Mouse (Mus musculus) inflammation-experienced regulatory T-cells, adult 6 months (primary cell): Measurements from ENCODE around the gene Atp6v0d1. TPM values are rescaled to one million over a fixed set of nuclear protein-coding genes. Genes with fewer than 3 reads are reported as not detected.

Experiments
- ATAC-seq: one replicate; pipeline ENCODE4 v1.8.0; 2017
- polyA plus RNA-seq, 3 experiments: library from polyadenylated mRNA; unstranded; fragments of 100-300 nt; shearing (Covaris generic); gene quantifications; one replicate each; pipeline ENCODE4 v1.2.1; 2017

Gene Atp6v0d1
- polyA plus RNA-seq, 3 experiments from 2014 or later, result 31.8 to 38.3 (median 38.3) TPM

DNA sequence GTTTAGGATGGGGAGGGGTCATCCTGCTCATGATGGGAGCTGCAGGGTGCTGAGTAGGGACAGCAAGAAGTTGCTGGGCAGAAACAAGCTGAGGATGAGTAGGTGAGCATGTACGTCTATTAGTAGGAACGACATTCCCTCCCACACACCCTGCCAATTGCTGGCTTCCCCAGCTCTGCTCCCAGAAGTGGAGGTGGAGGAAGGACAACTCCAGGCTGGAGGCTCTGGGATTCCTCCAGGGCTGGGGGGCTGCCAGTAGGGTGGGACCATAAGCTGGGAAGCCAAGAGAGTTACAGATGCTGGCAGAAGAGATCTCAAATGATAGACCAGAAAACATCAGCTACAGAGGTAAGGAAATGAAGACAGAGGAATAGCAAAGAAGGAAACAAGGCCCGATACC, 29.3 kb downstream of the Atp6v0d1 start:
- ATAC-seq, result no peak

DNA sequence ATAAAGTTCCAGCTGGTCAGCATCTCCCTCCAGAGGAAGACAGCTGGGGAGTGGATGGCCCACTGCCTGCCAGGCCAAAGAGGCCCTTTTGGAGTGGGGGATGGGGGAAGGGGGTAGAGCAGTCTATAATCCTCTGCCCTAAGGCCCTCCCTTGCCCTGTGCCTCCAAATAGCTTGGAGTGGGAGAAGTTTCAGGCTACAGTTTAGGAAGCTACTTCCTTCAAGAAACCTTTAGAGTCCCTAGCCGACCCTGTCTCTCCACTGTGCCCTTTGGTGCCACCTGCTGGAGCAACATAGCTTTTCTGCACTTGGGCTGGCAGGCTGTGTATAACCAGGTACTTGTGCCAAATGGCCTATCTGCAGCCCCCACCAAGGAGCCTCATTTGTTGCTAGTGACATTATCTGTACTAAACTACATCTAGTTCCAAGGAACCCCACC, 31.9 kb downstream of the Atp6v0d1 start:
- ATAC-seq, result no peak

DNA sequence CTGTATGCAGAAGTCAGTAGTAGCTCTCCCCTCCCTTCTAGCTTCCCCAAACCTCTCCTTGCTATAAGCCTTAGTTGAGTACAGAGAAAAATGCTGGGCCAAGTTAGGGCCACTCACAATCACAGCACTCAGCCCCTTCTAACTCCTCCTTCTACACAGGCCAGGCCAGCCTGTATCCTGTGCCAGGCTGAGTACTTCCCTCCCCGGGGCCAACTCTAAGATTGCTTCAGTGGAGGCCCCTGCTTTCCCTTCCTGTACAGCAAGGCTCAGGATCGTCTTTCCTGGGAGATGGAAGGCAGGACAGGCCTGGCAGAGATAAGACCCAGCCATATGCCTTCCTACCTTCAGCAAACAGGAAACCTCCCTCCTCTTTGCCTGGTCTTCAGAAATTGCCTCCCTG, 32.4 kb downstream of the Atp6v0d1 start:
- ATAC-seq, result no peak

DNA sequence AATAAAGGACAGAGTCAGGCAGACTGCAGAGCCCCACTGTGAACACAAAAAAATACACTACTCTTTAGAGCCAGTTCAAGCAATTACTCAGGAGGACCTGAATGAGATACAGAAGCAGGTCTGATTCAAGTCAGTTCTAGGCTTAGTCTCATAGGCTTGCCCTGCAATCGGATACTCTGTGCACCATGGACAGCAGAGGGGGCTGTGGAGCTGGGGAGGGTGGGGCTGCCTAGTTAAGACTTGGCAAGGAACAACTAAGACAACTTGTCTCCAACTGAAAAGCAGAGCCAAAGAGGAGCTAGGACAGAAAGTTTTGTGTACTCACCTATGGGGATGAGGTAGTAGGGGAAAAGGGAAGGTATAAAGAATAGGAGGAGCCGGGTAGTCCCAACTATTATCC, 34.1 kb downstream of the Atp6v0d1 start:
- ATAC-seq, result no peak

DNA sequence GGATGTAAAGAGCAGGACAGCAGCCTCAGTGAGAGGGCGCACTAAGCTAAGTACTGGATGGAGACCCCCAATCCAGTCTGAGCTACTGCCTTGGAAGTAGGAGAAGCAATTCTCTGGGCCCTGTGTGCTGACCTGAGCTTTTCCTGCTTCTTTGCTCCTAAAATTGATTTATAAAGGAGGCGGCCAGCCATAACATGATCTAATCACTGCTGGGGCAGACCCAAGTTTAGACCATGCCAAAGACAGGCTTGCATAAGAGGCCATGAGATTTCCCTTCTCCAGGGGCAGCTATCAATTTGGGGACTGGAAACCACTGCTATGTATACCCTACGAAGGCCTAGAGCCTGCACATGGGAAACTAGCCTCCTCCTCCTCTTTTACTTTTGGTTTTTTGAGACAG, 36.6 kb downstream of the Atp6v0d1 start:
- no peak for ATAC-seq

DNA sequence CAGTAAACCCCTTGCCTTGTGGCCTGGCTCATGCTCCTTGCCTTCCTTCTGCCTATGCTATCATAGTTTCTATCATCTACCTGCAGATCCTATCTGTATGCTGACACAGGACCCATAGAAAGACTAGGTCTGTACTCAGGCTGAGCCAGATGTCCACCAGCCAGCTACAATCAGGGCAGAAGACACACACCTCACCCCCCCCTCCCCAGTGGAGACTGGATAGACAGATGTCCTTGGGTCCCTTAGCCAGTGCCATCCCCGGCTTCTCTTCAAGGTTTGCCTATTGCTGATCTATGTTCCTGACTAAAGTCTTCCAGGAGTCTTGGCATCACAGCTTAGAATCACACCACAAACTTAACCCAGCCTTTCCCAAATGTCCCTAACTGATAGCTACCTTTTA, 37.6 kb downstream of the Atp6v0d1 start:
- no peak for ATAC-seq

DNA sequence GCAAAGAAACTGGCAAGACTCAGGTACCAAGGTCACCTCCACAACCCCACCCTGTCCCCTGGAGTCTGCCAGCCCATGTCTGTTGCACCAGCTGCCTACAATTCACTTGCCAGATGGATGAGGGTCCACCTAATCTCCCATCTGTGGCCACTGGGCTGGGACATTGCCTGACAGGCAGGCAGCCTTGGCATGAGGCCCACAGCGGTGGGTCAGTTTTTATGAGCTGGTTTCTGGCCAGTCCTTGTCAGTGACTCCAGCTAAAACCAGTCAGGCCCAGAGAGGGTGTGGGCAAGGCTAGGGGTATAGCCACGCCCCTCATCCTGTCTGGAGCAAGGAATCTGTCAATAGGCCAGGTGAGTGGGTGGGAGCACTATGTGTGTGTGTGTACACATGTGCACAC, 38.7 kb downstream of the Atp6v0d1 start:
- no peak for ATAC-seq

DNA sequence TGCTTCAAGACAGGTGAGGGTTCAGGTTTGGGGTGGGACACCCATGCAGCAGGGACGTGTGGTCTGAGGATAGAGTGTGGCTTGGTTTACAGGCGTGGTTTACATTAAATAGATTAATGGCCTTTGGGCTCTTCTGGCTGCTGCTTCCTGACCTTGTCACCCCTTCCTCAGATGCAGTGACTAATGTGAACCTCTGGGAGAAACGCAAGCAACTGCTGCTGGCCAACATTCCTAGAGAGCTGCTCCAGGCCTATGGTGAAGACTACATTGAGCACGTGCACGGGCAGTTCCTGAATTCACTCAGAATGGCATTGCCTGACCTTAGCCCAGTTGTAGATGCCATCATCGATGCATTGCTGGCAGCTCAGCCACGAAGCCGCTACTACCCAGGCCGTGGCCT, 43.0 kb downstream of the Atp6v0d1 start:
- no peak for ATAC-seq

DNA sequence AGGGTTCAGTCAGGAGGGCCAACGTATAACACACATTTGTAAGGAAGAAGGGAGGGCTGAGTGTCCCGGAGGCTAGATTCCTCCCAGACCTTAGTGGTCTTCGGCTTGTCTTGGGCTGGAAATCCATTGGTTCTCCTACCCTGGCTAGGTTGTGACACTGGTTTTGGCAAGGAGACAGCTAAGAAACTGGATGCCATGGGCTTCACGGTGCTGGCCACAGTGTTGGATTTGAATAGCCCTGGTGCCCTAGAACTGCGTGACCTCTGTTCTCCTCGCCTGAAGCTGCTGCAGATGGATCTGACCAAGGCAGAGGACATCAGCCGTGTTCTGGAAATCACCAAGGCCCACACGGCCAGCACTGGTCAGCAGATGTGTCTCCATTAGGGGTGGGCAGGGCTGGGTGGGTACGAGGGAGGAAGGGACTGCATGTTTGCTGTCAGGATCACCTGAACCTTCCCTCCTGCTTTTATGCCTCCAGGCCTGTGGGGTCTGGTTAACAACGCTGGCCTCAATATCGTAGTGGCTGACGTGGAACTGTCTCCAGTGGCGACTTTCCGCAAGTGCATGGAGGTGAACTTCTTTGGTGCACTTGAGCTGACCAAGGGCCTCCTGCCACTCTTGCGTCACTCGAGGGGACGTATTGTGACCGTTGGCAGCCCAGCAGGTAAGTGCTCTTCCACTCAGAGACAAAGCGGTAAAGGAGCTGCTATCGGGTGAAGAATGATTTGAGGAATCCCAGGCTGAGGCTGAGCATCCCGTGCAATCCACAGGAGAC, 43.7 kb downstream of the Atp6v0d1 start:
- no peak for ATAC-seq

DNA sequence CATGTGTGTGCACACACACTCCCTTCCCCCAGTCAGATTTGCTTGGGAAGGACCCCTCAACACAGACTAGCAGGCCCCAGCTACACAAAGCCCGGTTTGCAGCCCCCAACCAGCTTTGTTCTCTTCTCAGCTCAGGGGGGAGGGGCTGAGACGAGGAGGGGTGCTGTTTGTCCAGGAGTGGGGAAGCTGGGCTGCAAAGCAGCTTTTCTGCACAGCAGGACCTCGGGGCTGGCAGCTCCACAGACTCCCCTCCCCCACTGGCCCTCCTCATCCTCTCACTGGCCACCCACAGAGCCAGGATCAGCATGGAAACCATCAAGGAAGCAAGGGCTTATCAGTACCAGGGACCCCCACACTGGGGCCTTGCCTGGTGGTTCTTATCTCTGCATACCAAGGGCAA, 44.8 kb downstream of the Atp6v0d1 start:
- ATAC-seq, result no peak

DNA sequence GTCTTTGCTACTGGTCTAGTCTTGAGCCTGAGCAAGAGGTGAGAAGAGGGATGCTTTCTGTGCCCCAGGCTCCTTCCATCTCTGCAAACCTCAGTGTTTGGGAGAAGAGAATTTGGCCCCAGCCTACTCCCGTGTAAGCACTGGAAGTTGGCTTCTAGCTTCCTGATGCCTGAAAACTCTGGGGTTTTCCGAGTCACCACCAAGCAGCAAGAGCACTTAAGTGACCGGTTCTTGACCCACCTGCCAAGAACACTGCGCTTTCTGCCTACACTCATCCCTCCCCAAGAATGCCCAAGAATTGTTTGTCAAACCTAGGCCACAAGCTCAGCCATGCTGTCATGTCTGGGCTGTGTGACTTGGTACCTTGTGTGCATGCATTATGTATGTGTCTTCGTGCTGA, 45.3 kb downstream of the Atp6v0d1 start:
- ATAC-seq, result no peak

DNA sequence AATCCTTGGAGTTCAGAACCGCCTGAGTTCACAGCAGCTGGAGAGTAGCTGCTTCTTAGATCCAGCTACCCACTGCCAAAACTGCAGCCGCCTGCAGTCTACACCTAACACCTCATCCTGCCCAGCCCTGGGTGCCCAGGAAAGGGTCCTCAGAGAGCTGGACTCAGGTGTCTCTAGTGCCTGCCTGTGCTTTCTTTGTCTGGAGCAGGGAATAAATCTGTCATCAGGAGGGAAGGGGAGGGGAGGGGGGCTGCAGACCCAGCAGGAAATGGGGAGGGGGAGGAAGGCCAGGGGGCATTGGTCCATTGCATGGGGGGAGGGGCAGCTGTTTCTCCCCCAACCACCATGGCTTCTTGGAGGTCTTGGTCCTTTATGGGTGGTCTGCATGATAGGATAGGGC, 46.3 kb downstream of the Atp6v0d1 start:
- no peak for ATAC-seq

DNA sequence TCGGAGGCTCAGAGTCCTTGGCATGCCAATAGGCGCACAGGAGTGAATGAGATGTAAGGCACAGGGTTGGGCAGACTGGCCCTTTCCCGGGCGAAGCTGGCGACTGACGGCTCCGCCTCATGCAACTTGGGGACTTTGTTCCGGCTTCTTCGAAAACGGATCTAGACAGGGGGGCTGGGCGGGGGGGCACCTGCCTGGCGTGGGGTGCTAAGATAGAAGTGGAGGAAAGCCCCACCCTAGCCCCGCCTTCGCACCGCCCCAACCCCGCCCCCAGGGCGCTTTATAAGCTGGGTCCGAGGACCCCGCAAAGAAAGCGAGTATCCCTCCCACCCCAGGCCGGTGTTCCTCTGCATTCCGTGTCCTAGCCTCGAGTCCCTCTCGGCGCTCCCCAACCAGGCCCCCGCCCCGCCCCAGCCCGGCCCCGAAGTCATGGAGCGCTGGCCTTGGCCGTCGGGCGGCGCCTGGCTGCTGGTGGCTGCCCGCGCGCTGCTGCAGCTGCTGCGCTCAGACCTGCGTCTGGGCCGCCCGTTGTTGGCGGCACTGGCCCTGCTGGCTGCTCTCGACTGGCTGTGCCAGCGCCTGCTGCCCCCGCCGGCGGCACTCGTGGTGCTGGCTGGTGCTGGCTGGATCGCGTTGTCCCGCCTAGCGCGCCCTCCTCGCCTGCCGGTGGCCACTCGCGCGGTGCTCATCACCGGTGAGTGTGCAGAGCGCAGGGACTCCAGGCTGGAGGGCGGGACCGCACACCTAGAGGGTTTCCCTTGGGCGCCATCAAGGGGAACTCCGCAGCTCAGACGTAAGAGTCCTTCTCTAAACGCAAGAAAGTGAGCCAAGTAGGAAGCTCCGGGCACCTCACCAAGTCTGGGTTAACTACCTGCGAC, 47.2 kb downstream of the Atp6v0d1 start, which contains the start of gene Hsd11b2:
TSS of gene Hsd11b2 (plus strand) at position 320 of the 878 bp plus-strand sequence.
- peak; percentile 79 for ATAC-seq

DNA sequence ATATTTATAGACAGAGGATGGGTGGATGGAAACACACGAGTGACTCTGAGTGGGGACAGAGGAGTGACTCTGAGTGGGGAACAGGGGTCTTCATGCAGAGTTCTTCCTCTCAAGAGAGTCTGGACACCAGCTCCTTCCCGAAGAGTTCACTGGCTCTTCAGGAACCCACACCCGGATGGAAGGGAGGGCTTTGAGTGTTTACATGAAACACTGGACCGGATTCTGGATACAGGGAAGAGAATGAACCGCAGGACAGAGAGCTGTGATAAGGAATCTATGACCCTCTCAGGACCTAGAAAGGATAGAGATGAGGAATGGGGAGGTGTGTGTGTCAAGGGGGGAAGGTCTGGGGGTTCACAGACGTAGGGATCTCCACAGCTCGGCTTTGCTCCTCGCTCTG, 48.5 kb downstream of the Atp6v0d1 start:
- no peak for ATAC-seq

DNA sequence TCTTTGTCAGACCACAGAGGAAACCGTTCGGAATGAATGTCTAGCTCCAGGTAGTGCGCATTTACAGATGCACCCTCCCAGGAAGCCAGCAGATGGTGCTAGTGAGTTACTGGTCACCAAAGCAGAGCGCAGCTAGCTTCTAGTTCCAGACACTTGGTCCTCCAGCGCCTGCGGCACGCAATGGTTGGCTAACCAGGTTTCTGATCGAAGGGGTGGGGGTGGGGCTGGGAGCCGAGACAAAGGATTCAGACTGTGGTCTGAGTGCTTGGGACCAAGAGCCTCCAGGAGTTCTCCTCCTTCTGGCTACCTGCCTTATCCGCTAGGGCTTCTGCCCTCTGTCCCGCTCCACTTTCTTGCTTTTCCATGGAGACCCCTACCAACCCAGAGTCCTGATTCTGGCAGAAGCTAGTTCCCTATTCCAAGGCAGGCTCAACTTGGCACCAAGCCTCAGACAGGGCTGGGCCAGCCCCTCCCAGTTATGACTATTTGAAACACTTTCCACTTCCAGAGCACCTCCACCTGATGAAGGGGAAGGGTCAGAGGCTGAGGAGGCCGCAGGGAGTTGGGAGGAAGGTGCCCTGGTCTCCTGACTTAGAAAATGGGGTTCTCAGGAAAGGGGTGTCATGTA, 49.7 kb downstream of the Atp6v0d1 start:
- peak; percentile 42 for ATAC-seq

DNA sequence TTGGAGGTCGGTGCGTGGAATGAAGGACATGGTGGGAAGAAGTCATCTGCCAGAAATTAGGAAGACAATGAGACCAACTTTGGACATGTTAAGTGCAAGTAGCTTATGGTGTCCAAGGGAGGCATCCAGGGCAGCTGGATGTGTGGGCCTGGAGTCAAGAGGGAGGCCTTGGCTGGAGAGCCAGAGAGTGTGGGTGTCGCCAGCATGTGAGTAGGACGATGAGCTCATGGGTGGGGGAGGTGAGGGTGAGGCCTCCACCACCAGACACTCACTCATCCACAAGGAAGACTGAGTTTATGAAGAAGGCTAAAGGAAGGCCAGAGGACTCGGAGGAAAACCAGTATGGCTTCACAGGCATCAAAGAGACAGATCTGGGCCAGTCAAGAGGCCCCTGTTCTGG, 51.2 kb downstream of the Atp6v0d1 start:
- no peak for ATAC-seq

DNA sequence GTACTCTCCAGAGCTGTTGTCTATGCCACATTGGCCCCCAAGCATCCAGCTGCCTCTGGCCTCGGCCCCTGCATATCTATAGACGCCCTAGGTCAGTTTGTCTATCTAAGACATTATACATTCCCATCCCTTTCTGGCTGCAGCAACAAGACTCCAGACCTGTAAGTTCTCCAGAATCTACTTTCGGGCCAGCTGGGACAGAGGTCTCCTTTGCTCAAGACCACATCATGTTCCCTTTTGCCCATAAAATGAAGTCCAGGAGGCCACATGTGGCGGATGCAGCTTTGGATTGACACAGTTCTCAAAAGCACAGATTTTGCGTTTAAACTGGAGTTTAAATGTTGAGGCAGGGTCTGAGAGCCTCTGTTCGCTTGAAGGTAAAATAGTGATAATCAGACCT, 51.7 kb downstream of the Atp6v0d1 start:
- ATAC-seq, result no peak

DNA sequence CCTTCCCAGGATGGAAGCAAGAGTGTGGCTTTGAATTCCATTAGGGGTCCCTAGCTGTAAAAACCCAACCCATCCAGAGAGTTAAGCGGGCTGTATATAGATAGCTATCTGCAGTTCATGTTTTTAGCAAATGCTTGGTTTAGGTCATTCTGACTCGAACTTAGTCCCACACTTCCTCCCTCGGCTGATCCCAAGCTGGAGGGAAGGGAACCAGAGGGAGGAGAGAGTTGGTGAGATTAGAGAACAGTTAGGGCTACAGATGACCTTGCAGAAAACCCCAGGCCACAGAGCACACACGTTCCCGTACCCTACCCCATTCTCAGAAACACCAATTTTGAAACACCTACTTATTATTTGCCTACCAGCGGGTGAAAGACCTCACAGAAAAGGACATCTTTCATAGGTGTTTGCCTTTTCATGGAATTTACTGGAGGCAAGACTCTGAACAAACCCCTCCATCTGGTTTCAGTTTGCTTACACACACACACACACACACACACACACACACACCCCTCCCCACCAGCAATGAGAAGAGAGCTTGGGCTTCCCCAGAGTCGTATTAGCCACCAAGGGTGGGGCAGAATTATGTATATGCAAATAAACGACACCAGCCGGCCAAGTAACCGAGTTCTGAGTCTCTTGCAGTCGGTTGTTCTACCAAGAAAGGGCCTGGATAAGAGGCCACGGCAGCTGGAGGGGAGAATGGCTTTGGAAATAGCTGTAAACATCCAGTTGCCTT, 55.7 kb downstream of the Atp6v0d1 start:
- no peak for ATAC-seq

DNA sequence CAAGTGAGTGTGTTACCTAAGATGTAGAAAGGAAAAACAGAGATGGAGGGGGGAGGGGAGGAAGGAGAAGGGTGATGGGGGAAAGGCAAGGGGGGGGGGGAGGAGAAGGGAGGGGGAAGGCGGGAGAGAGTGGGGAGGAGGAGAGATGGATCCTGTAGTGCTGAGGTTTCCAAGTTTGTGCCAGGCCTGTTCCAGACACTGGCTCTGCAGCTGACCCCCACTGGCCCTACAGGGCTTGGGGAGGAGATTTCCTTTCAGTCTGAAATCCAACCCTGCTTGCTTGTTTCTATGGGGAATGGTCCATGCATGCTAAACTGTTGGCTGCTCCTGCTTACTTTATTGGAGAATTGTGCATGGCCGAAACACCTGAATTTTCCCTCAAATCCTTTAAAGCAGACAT, 57.1 kb downstream of the Atp6v0d1 start:
- ATAC-seq, result no peak

DNA sequence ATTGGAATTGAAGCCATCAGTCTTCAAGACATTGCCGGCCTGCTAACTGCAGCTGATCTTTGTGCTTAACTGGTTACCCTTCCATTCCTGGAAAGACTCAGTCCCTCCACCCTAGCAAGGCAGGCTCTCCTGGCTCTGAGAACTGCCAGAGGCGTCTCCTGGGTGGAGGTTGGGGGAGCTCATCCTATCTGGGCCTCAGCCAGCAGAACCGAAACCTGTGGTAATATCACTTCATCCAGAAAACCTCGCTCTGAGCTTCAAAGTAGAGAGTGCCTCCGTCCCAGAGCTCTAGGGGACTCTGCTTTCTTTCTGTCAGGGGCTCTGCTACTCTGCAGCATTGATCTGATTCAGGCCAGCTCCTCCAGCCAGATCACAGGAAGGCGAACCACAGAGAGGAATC, 58.9 kb downstream of the Atp6v0d1 start:
- ATAC-seq, result no peak

DNA sequence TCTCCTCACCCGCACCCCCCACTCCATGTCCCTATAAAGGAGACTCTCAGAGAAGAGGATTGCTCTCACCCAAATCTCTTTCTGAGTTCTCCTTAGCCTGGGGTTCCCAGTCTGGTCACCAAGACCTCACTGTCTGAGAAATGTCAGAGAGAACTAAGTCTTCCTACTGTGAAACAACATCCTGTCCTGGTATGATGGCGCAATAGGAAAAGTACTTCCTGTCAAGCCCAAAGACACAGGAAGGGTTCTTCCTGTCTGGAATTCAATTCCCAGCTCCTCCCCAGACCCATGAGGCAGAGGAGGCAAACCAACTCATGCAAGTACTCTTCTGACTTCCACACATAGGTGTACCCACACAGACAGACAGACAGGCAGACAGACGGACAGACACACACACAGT, 61.2 kb downstream of the Atp6v0d1 start:
- ATAC-seq, result no peak

DNA sequence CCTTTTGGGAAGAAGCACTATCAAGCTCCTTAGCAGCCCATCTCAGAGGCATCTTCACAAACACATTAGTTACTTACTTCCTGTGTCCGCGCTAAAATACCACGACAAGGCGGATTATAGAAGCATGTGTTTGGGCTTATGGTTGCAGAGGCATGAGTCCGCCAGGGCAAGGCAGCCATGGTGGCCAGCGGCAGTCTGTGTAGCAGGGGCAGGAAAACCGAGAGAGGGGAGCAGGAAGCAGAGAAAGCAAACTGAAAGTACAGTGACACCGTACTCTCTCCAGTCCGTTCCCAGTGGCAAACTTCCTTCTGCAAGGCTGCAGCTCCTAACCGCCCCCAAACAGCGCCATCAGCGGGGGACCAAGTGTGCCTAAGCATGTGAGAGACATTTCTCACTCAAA, 66.1 kb downstream of the Atp6v0d1 start:
- no peak for ATAC-seq
